Mouse (Mus musculus) lung, postnatal 0 days (tissue): Measurements from ENCODE around the gene Pakap. TPM values are rescaled to one million over a fixed set of nuclear protein-coding genes. Genes with fewer than 3 reads are reported as not detected.

Experiments
- ATAC-seq: fragments of 200-750 bp; cut with Nextera tagmentation; 2 replicates; pipeline ENCODE4 v1.8.0; 2017; ENCODE audit warnings: moderate library complexity
- DNase-seq: peaks from one replicate; pipeline ENCODE4 v3.0.0-alpha.2; 2016; ENCODE audit warnings: low spot score
- H3K27ac ChIP-seq: fragments of 300-500 bp; sonication (generic); 2 replicates; pipeline ENCODE4 v1.5.1; 2014; ENCODE audit warnings: antibody characterized with exemption, mild to moderate bottlenecking, low read length, mixed read lengths
- H3K27me3 ChIP-seq: fragments of 300-500 bp; sonication (generic); replicated peaks from 2 replicates; pipeline ENCODE4 v1.6.1; 2014; ENCODE audit warnings: low read length, mixed read lengths; ENCODE audit not compliant: insufficient read depth
- H3K36me3 ChIP-seq: fragments of 300-500 bp; sonication (generic); 2 replicates; pipeline ENCODE4 v1.6.1; 2014; ENCODE audit warnings: low read length, mixed read lengths; ENCODE audit not compliant: insufficient read depth
- H3K4me1 ChIP-seq: fragments of 300-500 bp; sonication (generic); 2 replicates; pipeline ENCODE4 v1.6.1; 2014; ENCODE audit warnings: antibody characterized with exemption, low read depth, low read length, mixed read lengths; ENCODE audit not compliant: insufficient read depth
- H3K4me2 ChIP-seq: fragments of 300-500 bp; sonication (generic); replicated peaks from 2 replicates; pipeline ENCODE4 v1.6.1; 2014; ENCODE audit warnings: low read depth, mild to moderate bottlenecking, low read length, moderate library complexity, mixed read lengths
- H3K4me3 ChIP-seq: fragments of 300-500 bp; sonication (generic); 2 replicates; pipeline ENCODE4 v1.5.1; 2014; ENCODE audit warnings: low read depth, low read length
- H3K9ac ChIP-seq: fragments of 300-500 bp; sonication (generic); replicated peaks from 2 replicates; pipeline ENCODE4 v1.6.1; 2014; ENCODE audit warnings: low read depth, mild to moderate bottlenecking
- H3K9me3 ChIP-seq: fragments of 300-500 bp; sonication (generic); 2 replicates; pipeline ENCODE4 v1.6.1; 2016; ENCODE audit warnings: low read length, mixed read lengths
- CTCF ChIP-seq: IDR thresholded peaks from 2 replicates; pipeline ENCODE4 v1.5.1; 2016; ENCODE audit warnings: antibody characterized with exemption, mild to moderate bottlenecking
- EP300 ChIP-seq: IDR thresholded peaks from 2 replicates; pipeline ENCODE4 v1.6.1; 2016; ENCODE audit warnings: antibody characterized with exemption, mild to moderate bottlenecking, control low read depth
- WGBS: fragments of 180-500 bp; shearing (Covaris S2); extraction: QIAGEN DNeasy Blood & Tissue Kit; methylation state at CpG from one replicate; pipeline ENCODE4 v1.1.7; 2014; 5-methylcytosine and 5-hydroxymethylcytosine counted together
- polyA plus RNA-seq: library from polyadenylated mRNA; unstranded; fragments of >200 nt; fragmentation: Nextera tagmentation; extraction: Ambion mirVana; gene quantifications from 2 replicates; pipeline ENCODE4 v1.2.1, GENCODE M21; 2015

Pakap gene
- polyA plus RNA-seq, 1 experiment from 2014 or later = 60.5 TPM

- Histone ChIP-seq H3K4me3 (no peak overlapping the region), H3K4me1 (no peaks in the 10 kb centered on the region), H3K9ac (no peak overlapping the region), H3K36me3 (peaks cover 11% of the 10 kb centered on the region; the same call in 1 of the 2 replicates), H3K9me3 (no peaks in the 10 kb centered on the region), H3K4me2 (no peak overlapping the region), H3K27ac (no peak overlapping the region), H3K27me3 (no peaks in the 10 kb centered on the region)
- ATAC-seq = no peak
- no peak for TF ChIP-seq EP300
- TF ChIP-seq CTCF = no peak
- DNase-seq = no peak
- 77% methylated on average over 3 of the region's 3 CpGs for WGBS
Measured at GRCm38 (mm10) chr4:57896631-57897030, 328.7 kb downstream of the Pakap start.

- Histone ChIP-seq H3K27me3 (no peaks in the 10 kb centered on the region), H3K4me2 (no peak overlapping the region), H3K9me3 (no peaks in the 10 kb centered on the region), H3K9ac (no peak overlapping the region), H3K4me1 (no peaks in the 10 kb centered on the region), H3K4me3 (no peak overlapping the region), H3K36me3 (no peaks in the 10 kb centered on the region), H3K27ac (no peak overlapping the region)
- TF ChIP-seq EP300 = no peak
- peak; percentile 86 for TF ChIP-seq CTCF
- WGBS = 7% methylated on average over 4 of the region's 4 CpGs
- DNase-seq (peak; percentile 69), ATAC-seq (peak; percentile 58)
Measured at GRCm38 (mm10) chr4:57901210-57901609, 333.2 kb downstream of the Pakap start.

GRCm38 (mm10) chr4:57902619-57903018 lies 334.6 kb downstream of the Pakap start:
- no peaks in the 10 kb centered on the region for H3K9me3 ChIP-seq
- no peaks in the 10 kb centered on the region for H3K27me3 ChIP-seq
- DNase-seq (no peak), ATAC-seq (no peak)
- H3K4me3 ChIP-seq = no peak overlapping the region
- no peak for TF ChIP-seq CTCF
- TF ChIP-seq EP300 = no peak
- no peak overlapping the region for H3K27ac ChIP-seq
- 61% methylated on average over 5 of the region's 5 CpGs for WGBS
- H3K4me1 ChIP-seq = no peaks in the 10 kb centered on the region
- H3K36me3 ChIP-seq = no peaks in the 10 kb centered on the region
- H3K9ac ChIP-seq = no peak overlapping the region
- H3K4me2 ChIP-seq = no peak overlapping the region

GRCm38 (mm10) chr4:57904211-57904610 lies 336.2 kb downstream of the Pakap start:
- no peak for TF ChIP-seq EP300
- peak; percentile 93 for TF ChIP-seq CTCF
- H3K4me2 ChIP-seq = no peak overlapping the region; the same call in 1 of the 2 replicates
- H3K4me1 ChIP-seq = no peaks in the 10 kb centered on the region
- H3K27ac ChIP-seq = no peak overlapping the region
- peak; percentile 54 for ATAC-seq
- peak; percentile 56 for DNase-seq
- H3K4me3 ChIP-seq = no peak overlapping the region
- no peaks in the 10 kb centered on the region for H3K36me3 ChIP-seq
- H3K9ac ChIP-seq = no peak overlapping the region
- WGBS = 10% methylated on average over 5 of the region's 5 CpGs
- H3K9me3 ChIP-seq = no peaks in the 10 kb centered on the region
- no peaks in the 10 kb centered on the region for H3K27me3 ChIP-seq

GRCm38 (mm10) chr4:57904638-57905037 lies 336.7 kb downstream of the Pakap start:
- TF ChIP-seq CTCF = no peak
- TF ChIP-seq EP300 = no peak
- Histone ChIP-seq H3K27me3 (no peaks in the 10 kb centered on the region), H3K27ac (no peak overlapping the region), H3K4me3 (no peak overlapping the region), H3K9ac (no peak overlapping the region), H3K36me3 (no peaks in the 10 kb centered on the region), H3K4me1 (no peaks in the 10 kb centered on the region), H3K4me2 (no peak overlapping the region; the same call in 1 of the 2 replicates), H3K9me3 (no peaks in the 10 kb centered on the region)
- WGBS = 23% methylated on average over 8 of the region's 9 CpGs
- DNase-seq (peak; percentile 74), ATAC-seq (peak; percentile 74)

- no peak for TF ChIP-seq CTCF
- 0 out of 2 replicates have a peak, but pooled peaks have one; percentile 64 for TF ChIP-seq EP300
- no peak overlapping the region for H3K27ac ChIP-seq
- 43% methylated on average over 2 of the region's 2 CpGs for WGBS
- no peaks in the 10 kb centered on the region for H3K4me1 ChIP-seq
- H3K4me2 ChIP-seq = no peak overlapping the region
- no peaks in the 10 kb centered on the region for H3K9me3 ChIP-seq
- no peaks in the 10 kb centered on the region for H3K36me3 ChIP-seq
- H3K4me3 ChIP-seq = no peak overlapping the region
- H3K9ac ChIP-seq = no peak overlapping the region
- DNase-seq (peak; percentile 73), ATAC-seq (peak; percentile 41; the same call in 1 of the 2 replicates)
- no peaks in the 10 kb centered on the region for H3K27me3 ChIP-seq
Measured at GRCm38 (mm10) chr4:57906708-57907107, 338.7 kb downstream of the Pakap start.

GRCm38 (mm10) chr4:57908860-57909259 lies 340.9 kb downstream of the Pakap start:
- TF ChIP-seq CTCF (no peak), EP300 (no peak)
- no peak overlapping the region for H3K4me3 ChIP-seq
- H3K27ac ChIP-seq = no peak overlapping the region
- no peaks in the 10 kb centered on the region for H3K36me3 ChIP-seq
- DNase-seq (no peak), ATAC-seq (no peak)
- H3K27me3 ChIP-seq = no peaks in the 10 kb centered on the region
- H3K9ac ChIP-seq = no peak overlapping the region
- H3K4me1 ChIP-seq = no peaks in the 10 kb centered on the region
- H3K9me3 ChIP-seq = no peaks in the 10 kb centered on the region
- WGBS = 51% methylated on average over 6 of the region's 6 CpGs
- no peak overlapping the region for H3K4me2 ChIP-seq
